In genomic region chr6:114963636-114964035, GRCm38 (mm10) we compare ENCODE assay signal across 18 mouse cellular contexts. TPM values are rescaled to one million over a fixed set of nuclear protein-coding genes. Genes with fewer than 3 reads are reported as not detected.
DNase-seq lines count a peak whose midpoint lies in the region; ATAC-seq and TF ChIP-seq lines count a peak whose summit lies in the region.
"Had no signal": no experiment of that assay in that cellular context is flagged by ENCODE, and none has a peak within 500 bp of the region (broad histone marks: within the 10 kb centered on the region; RNA-seq: fewer than 3 reads in every experiment).

No protein-coding gene starts in this region.

- no peaks in the 10 kb centered on the region for H3K36me3 ChIP-seq in limb, embryonic 14.5 days (ENCODE audit: control insufficient read depth, insufficient read depth, low read length)
- H3K36me3 ChIP-seq: forebrain, embryonic 12.5 days; hindbrain, embryonic 10.5 days; liver, embryonic 15.5 days; midbrain, embryonic 10.5 days had no signal

- TF ChIP-seq POLR2A in limb, embryonic 14.5 days (IDR thresholded peaks at IDR 0.05; ENCODE audit: borderline replicate concordance, extremely low read depth, insufficient read depth, insufficient read length) = no peak

- no peak for ATAC-seq in limb, embryonic 14.5 days (ENCODE audit: low FRiP score, low read depth)

- H3K4me1 ChIP-seq in limb, embryonic 14.5 days (ENCODE audit: control insufficient read depth, insufficient read depth, low read length) = peaks cover 35% of the 10 kb centered on the region

- no peak for DNase-seq in layer of hippocampus, adult 2 months (ENCODE audit: low spot score in 2 of 2)
- DNase-seq in layer of hippocampus, adult 9-11 months = no peak
- peak; percentile 75 for DNase-seq in Muller cell, postnatal 12 days (ENCODE audit: inconsistent ontology term)
- peak; percentile 77 for DNase-seq in brain, adult 2 months (ENCODE audit: low read depth, low spot score)
- DNase-seq in limb, embryonic 14.5 days (ENCODE audit: low spot score) = no peak
- DNase-seq in heart, adult 11 months = no peak
- no peak for DNase-seq in retina, postnatal 1 day
- DNase-seq: adrenal gland, postnatal 36 days; cerebellum, adult 18-20 months; gastrocnemius, postnatal 25 days; left cerebral cortex, postnatal 4 days; right cerebral cortex, postnatal 4 days had no signal

- H3K9me3 ChIP-seq in limb, embryonic 14.5 days (ENCODE audit: control insufficient read depth, low read length) = no peaks in the 10 kb centered on the region
- H3K9me3 ChIP-seq: forebrain, embryonic 12.5 days; hindbrain, embryonic 10.5 days; liver, embryonic 15.5 days; midbrain, embryonic 10.5 days had no signal

- no peak for TF ChIP-seq CTCF in layer of hippocampus, adult 2 months (conservative IDR thresholded peaks at IDR 0.05)

- no peak overlapping the region for H3K9ac ChIP-seq in limb, embryonic 14.5 days (ENCODE audit: low read depth, low read length, severe bottlenecking)
- H3K9ac ChIP-seq: forebrain, embryonic 12.5 days; liver, embryonic 15.5 days had no signal

- H3K4me3 ChIP-seq in layer of hippocampus, adult 2 months = no peak overlapping the region
- H3K4me3 ChIP-seq in limb, embryonic 14.5 days (replicated peaks; ENCODE audit: low read length) = no peak overlapping the region
- H3K4me3 ChIP-seq: forebrain, embryonic 12.5 days; hindbrain, embryonic 10.5 days; liver, embryonic 15.5 days; midbrain, embryonic 10.5 days had no signal

- WGBS in limb, embryonic 14.5 days = 61% methylated on average over 5 of the region's 5 CpGs

- H3K4me2 ChIP-seq in limb, embryonic 14.5 days (replicated peaks; ENCODE audit: low read depth, low read length, severe bottlenecking) = no peak overlapping the region
- H3K4me2 ChIP-seq: forebrain, embryonic 12.5 days; liver, embryonic 15.5 days had no signal

- H3K27me3 ChIP-seq in limb, embryonic 14.5 days (ENCODE audit: control insufficient read depth, insufficient read depth, low read length) = no peaks in the 10 kb centered on the region

- peak overlapping the region; percentile 78 for H3K27ac ChIP-seq in layer of hippocampus, adult 2 months
- peak overlapping the region; percentile 38; the same call in 1 of the 2 replicates for H3K27ac ChIP-seq in limb, embryonic 14.5 days (replicated peaks; ENCODE audit: low read depth, low read length)
- H3K27ac ChIP-seq: forebrain, embryonic 12.5 days; hindbrain, embryonic 10.5 days; kidney, postnatal 0 days; liver, embryonic 15.5 days; midbrain, embryonic 10.5 days; stomach, postnatal 0 days had no signal

RNA-seq across cellular contexts. Expression of gene Vgll4, which starts 6.2 kb away (rescaled TPM):
- total RNA-seq in layer of hippocampus, adult 2 months (2021) = 10 to 100 TPM; 44.2 to 44.8 TPM
- polyA plus RNA-seq in limb, embryonic 14.5 days (2012; rRNA removed) = 70.1 and 91.7 TPM in 2 replicates
- polyA plus RNA-seq in limb, embryonic 14.5 days (2014; fragmentation: Nextera tagmentation; extraction: Ambion mirVana) = 103 and 113 TPM in 2 replicates

Comparison
In these comparisons a context has a peak if more than half of its experiments do, and no peak if none do; other contexts are left out.
1. DNase-seq: peak in Muller cell, postnatal 12 days (single experiment) and brain, adult 2 months (single experiment); none in layer of hippocampus, adult 2 months (0 of 2), layer of hippocampus, adult 9-11 months (single experiment), limb, embryonic 14.5 days (single experiment), heart, adult 11 months (single experiment) and retina, postnatal 1 day (single experiment).